Mouse (Mus musculus) stomach, embryonic 16.5 days (tissue): ENCODE results near the gene Ctbs. TPM values are rescaled to one million over a fixed set of nuclear protein-coding genes. Genes with fewer than 3 reads are reported as not detected.

ENCODE experiments used
- ATAC-seq: fragments of 200-750 bp; cut with Nextera tagmentation; 2 replicates; pipeline ENCODE4 v1.8.0; 2017; ENCODE audit warnings: moderate number of reproducible peaks, moderate TSS enrichment; ENCODE audit not compliant: insufficient read depth, low FRiP score
- H3K27ac ChIP-seq: fragments of 300-500 bp; sonication (generic); 2 replicates; pipeline ENCODE4 v1.5.1; 2014; ENCODE audit warnings: low read length
- H3K27me3 ChIP-seq: fragments of 300-500 bp; sonication (generic); 2 replicates; pipeline ENCODE4 v1.6.1; 2014; ENCODE audit warnings: low read length, control low read depth, mixed read lengths; ENCODE audit not compliant: control insufficient read depth, insufficient read depth
- H3K36me3 ChIP-seq: fragments of 300-500 bp; sonication (generic); 2 replicates; pipeline ENCODE4 v1.6.1; 2014; ENCODE audit warnings: low read length; ENCODE audit not compliant: control insufficient read depth, insufficient read depth
- H3K4me1 ChIP-seq: fragments of 300-500 bp; sonication (generic); 2 replicates; pipeline ENCODE4 v1.6.1; 2014; ENCODE audit warnings: low read length, control low read depth, mixed read lengths; ENCODE audit not compliant: control insufficient read depth, insufficient read depth
- H3K4me2 ChIP-seq: fragments of 300-500 bp; sonication (generic); 2 replicates; pipeline ENCODE4 v1.6.1; 2014; ENCODE audit warnings: low read depth, low read length, mixed read lengths
- H3K4me3 ChIP-seq: fragments of 300-500 bp; sonication (generic); replicated peaks from 2 replicates; pipeline ENCODE4 v1.5.1; 2014; ENCODE audit warnings: mild to moderate bottlenecking, low read length
- H3K9ac ChIP-seq: fragments of 300-500 bp; sonication (generic); 2 replicates; pipeline ENCODE4 v1.6.1; 2014; ENCODE audit warnings: low read length
- H3K9me3 ChIP-seq: fragments of 300-500 bp; sonication (generic); replicated peaks from 2 replicates; pipeline ENCODE4 v1.6.1; 2016; ENCODE audit warnings: low read length, control low read depth; ENCODE audit not compliant: control insufficient read depth
- WGBS: fragments of 180-500 bp; shearing (Covaris S2); extraction: QIAGEN DNeasy Blood & Tissue Kit; methylation state at CpG from one replicate; pipeline ENCODE4 v1.1.7; 2014; 5-methylcytosine and 5-hydroxymethylcytosine counted together
- polyA plus RNA-seq: library from polyadenylated mRNA; unstranded; fragments of >200 nt; fragmentation: Nextera tagmentation; extraction: Ambion mirVana; gene quantifications from 2 replicates; pipeline ENCODE4 v1.2.1, GENCODE M21; 2015

The Ctbs gene
- polyA plus RNA-seq, 1 experiment from 2014 or later: 12.7 TPM

DNA sequence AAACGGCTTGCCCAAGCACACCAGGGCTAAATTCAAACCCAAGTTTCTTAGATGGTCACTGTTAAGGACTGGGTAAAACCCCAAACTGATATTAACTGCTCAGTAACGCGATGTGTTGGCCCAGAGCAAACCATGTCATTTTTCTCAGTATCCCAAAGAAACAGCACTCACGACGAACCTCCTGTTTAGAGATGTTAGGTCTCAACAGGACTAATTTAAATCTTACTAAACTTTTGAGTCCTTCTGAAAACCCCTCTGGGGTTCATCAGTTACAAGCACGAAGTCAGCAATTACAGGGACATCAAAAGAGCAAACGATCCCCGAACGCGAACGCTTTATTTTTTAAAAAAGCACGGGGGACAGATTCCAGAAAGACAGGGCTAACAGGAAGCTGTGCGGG, 49.4 kb downstream of the Ctbs start:
- H3K4me2 ChIP-seq: peak overlapping the region; percentile 60
- 1% methylated on average over 13 of the region's 13 CpGs for WGBS
- no peak for ATAC-seq
- peak overlapping the region; percentile 93 for H3K9ac ChIP-seq
- H3K27ac ChIP-seq: peak overlapping the region; percentile 96
- H3K27me3 ChIP-seq: no peaks in the 10 kb centered on the region
- peaks cover 30% of the 10 kb centered on the region for H3K4me1 ChIP-seq
- no peaks in the 10 kb centered on the region for H3K36me3 ChIP-seq
- H3K9me3 ChIP-seq: no peaks in the 10 kb centered on the region
- H3K4me3 ChIP-seq: peak overlapping the region; percentile 99

DNA sequence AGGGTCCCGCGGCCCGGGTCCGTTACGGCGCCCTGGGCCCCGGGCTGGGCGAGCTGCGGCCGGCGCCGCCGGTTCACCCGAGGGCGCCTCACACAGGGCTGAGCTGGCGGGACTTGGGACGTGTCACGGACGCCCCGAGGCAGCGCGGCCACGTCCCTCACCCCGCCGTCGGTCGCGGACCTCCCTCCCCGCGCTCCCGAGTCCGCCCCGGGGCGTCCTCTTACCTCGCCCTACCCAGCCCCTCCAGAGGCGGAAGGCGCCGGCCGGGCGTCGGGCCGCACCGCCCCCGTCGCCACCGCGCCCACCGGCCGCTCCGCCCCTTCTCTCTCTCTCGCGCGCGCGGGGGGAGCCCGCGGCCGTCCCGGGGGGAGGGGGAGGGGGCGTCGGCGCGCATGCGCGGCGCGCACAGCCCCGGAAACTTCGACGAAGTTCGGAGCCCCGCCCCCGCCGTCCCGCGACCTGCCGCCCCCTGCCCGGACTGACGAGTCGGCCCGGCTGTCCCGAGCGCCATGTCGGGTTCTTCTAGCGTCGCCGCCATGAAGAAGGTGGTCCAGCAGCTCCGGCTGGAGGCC, 49.9 kb downstream of the Ctbs start, which contains the start of the genes Spata1 and Gng5:
Gene Spata1, minus strand, starts transcription at position 323 of the 572 bp plus-strand sequence.
Gene Gng5, plus strand, starts transcription at position 377 of the 572 bp plus-strand sequence.
- H3K27ac ChIP-seq: peak within 1 kb of the TSS; percentile 96
- H3K27me3 ChIP-seq: no peaks in the 10 kb centered on the region
- peak within 1 kb of the TSS; percentile 99 for H3K4me3 ChIP-seq
- no peaks in the 10 kb centered on the region for H3K36me3 ChIP-seq
- H3K9me3 ChIP-seq: no peaks in the 10 kb centered on the region
- peak within 1 kb of the TSS; percentile 82 for H3K4me2 ChIP-seq
- peak; percentile 97 for ATAC-seq
- H3K9ac ChIP-seq: peak within 1 kb of the TSS; percentile 97
- peaks cover 30% of the 10 kb centered on the region for H3K4me1 ChIP-seq
- WGBS: under 1% methylated on average over 56 of the region's 88 CpGs

DNA sequence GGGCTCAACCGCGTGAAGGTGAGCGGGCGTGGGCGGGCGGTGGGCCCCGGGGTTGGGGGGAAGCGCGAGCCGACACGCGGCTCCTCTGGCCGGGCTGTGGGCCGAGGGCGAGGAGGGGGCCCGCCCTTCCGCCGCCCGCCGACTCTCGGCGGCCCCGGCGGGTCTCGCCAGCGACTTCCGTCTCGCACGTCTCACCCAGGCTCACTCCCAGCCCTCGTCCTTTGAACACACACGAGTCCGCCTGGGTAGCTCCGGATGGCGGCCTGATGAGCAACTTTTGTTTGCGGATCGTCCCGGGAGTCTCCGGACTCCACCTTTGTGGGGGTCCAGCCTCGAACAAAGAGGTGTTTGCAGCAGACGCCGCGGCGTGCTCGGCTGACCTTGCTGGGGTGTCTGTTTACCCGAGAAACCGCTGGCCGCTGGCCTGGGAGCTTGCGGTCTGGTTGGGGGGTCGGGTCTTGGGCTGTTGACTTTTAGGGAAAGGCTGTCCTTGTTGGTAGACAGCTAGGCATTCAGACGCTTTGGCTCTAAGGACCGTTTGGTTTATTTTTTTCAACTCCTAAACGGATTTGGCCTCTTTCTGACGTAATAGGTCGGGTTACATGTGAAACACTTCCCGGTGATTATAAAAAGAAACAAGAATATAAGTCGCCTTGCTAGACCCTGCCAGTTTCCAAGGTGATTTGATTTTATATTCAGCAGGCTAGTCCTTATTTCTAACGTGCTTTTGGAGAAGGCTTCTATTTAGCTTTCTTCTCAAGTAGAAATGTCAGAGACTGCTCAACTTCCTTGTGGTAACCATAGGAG, 50.6 kb downstream of the Ctbs start:
- H3K36me3 ChIP-seq: no peaks in the 10 kb centered on the region
- ATAC-seq: peak; percentile 68; the same call in 1 of the 2 replicates
- peak overlapping the region; percentile 96 for H3K27ac ChIP-seq
- peaks cover 30% of the 10 kb centered on the region for H3K4me1 ChIP-seq
- under 1% methylated on average over 54 of the region's 57 CpGs for WGBS
- H3K4me3 ChIP-seq: peak overlapping the region; percentile 99
- peak overlapping the region; percentile 97 for H3K9ac ChIP-seq
- H3K9me3 ChIP-seq: no peaks in the 10 kb centered on the region
- H3K4me2 ChIP-seq: peak overlapping the region; percentile 82
- H3K27me3 ChIP-seq: no peaks in the 10 kb centered on the region

DNA sequence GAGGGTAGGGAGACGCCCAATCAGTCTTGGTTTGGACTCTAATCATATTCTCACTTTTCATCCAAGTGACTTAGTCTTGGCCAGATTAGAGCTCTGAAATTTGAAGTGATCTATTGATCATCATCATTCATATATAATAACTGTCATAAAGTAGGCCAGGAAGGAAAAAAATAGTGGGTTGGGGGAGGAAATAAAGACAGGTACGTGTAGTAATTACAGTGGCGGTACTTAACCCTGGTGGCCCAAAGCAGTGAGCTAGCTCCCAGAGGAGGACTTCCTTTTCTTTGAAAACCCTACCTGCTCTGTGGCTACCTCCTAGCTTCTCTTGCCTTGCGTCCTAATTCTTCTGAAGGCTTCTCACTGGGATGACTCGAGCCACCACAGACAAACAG, 51.2 kb downstream of the Ctbs start:
- Histone ChIP-seq H3K27ac (peak overlapping the region; percentile 96), H3K4me1 (peaks cover 30% of the 10 kb centered on the region), H3K4me3 (peak overlapping the region; percentile 99), H3K36me3 (0 out of 2 replicates have a peak, but pooled peaks cover 2% of the 10 kb centered on the region), H3K4me2 (peak overlapping the region; percentile 82), H3K9me3 (no peaks in the 10 kb centered on the region), H3K27me3 (no peaks in the 10 kb centered on the region), H3K9ac (peak overlapping the region; percentile 97)
- ATAC-seq: no peak
- WGBS: 5% methylated on average over 5 of the region's 5 CpGs

DNA sequence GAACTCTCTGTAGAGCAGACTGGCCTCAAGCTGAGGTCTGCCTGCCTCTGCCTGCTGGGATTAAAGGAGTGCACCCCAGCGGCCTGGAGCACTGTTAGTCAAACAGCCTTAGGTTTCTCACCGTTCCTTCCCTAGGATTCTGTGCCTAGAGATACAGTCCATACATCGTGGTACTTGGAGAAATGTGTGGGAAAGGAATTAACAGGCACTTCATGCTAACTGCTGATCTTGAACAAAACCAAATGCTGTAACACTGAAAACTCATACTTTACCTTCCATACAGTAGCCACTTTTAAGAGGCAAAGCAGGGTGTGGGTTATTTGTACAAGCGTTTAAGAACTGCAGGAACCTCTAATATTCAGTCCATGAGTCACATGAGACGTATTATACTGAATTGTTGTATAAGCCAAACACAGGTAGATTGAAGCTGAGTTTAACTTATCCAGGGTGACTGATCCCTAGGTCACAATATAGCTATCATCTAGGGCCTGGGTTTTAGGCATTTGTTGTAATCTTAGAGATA, 52.1 kb downstream of the Ctbs start:
- Histone ChIP-seq H3K27me3 (no peaks in the 10 kb centered on the region), H3K9ac (peak overlapping the region; percentile 97), H3K9me3 (no peaks in the 10 kb centered on the region), H3K36me3 (peaks cover 9% of the 10 kb centered on the region), H3K27ac (peak overlapping the region; percentile 96), H3K4me3 (peak overlapping the region; percentile 99), H3K4me1 (peaks cover 30% of the 10 kb centered on the region), H3K4me2 (peak overlapping the region; percentile 82)
- no peak for ATAC-seq
- 31% methylated on average over 5 of the region's 5 CpGs for WGBS

DNA sequence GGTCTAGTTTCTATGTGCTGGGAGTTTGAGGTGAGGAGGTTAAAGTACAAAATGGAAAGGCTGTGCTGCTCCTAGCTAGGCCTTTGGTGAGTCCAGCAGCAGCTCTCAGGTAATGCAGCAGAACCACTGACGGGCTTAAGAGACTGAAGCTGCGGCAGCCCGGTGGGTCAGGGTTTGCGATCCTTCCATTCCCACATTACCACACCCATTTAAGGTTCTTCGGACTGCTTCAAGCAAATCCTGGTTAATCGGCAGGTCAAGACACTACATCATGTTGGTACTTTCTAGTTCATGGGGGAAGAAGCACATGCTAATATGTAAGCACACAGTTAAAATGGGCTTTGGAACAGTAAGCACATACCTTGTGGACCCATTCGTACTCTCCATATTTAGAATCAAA, 57.1 kb downstream of the Ctbs start:
- Histone ChIP-seq H3K4me1 (peaks cover 14% of the 10 kb centered on the region), H3K27ac (no peak overlapping the region), H3K9ac (no peak overlapping the region), H3K4me2 (no peak overlapping the region), H3K9me3 (no peaks in the 10 kb centered on the region), H3K36me3 (peaks cover 15% of the 10 kb centered on the region), H3K4me3 (no peak overlapping the region), H3K27me3 (no peaks in the 10 kb centered on the region)
- no peak for ATAC-seq
- 94% methylated on average over 7 of the region's 7 CpGs for WGBS

Other genes with a start within 250 kb of the Ctbs start
- gene Lpar3, start 228.8 kb upstream of the Ctbs start, polyA plus RNA-seq: 1.3 and 1.4 TPM in 2 replicates
- 27.3 and 27.7 TPM in 2 replicates for gene Ssx2ip, start 45.2 kb upstream of the Ctbs start, polyA plus RNA-seq
- gene Spata1, start 50.0 kb downstream of the Ctbs start, polyA plus RNA-seq: 3.1 and 4.1 TPM in 2 replicates
- gene Gng5, start 50.0 kb downstream of the Ctbs start, polyA plus RNA-seq: 885 and 955 TPM in 2 replicates
- gene Rpf1, start 71.6 kb downstream of the Ctbs start, polyA plus RNA-seq: 42.3 and 45.0 TPM in 2 replicates
- 1.7 and 3.4 TPM in 2 replicates for gene Uox, start 120.6 kb downstream of the Ctbs start, polyA plus RNA-seq
- 0.28 and 0.31 TPM in 2 replicates for gene Dnase2b, start 165.8 kb downstream of the Ctbs start, polyA plus RNA-seq
- gene 4930503B20Rik, start 201.5 kb downstream of the Ctbs start, polyA plus RNA-seq: not detected in 2 replicates
- 0.67 and 0.98 TPM in 2 replicates for gene Samd13, start 235.8 kb downstream of the Ctbs start, polyA plus RNA-seq